Mouse (Mus musculus) hindbrain, embryonic 11.5 days (tissue): ENCODE measurements around the gene Prkag2. TPM values are rescaled to one million over a fixed set of nuclear protein-coding genes. Genes with fewer than 3 reads are reported as not detected.

Source experiments
- ATAC-seq: fragments of 200-750 bp; cut with Nextera tagmentation; 2 replicates; pipeline ENCODE4 v1.8.0; 2017; ENCODE audit warnings: mild to moderate bottlenecking, moderate TSS enrichment, moderate library complexity; ENCODE audit not compliant: low FRiP score
- DNase-seq: peaks from one replicate; pipeline ENCODE4 v3.0.0-alpha.2; 2015; ENCODE audit warnings: low spot score
- H3K27ac ChIP-seq: fragments of 300-500 bp; sonication (generic); 2 replicates; pipeline ENCODE4 v1.5.1; 2014; ENCODE audit warnings: mild to moderate bottlenecking, low read depth, low read length
- H3K27me3 ChIP-seq: fragments of 300-500 bp; sonication (generic); 2 replicates; pipeline ENCODE4 v1.6.1; 2014; ENCODE audit warnings: mild to moderate bottlenecking, low read length, moderate library complexity, mixed read lengths; ENCODE audit not compliant: control insufficient read depth, insufficient read depth
- H3K36me3 ChIP-seq: fragments of 300-500 bp; sonication (generic); 2 replicates; pipeline ENCODE4 v1.6.1; 2014; ENCODE audit warnings: mild to moderate bottlenecking, low read length, moderate library complexity, mixed read lengths; ENCODE audit not compliant: control insufficient read depth, insufficient read depth
- H3K4me1 ChIP-seq: fragments of 300-500 bp; sonication (generic); replicated peaks from 2 replicates; pipeline ENCODE4 v1.6.1; 2014; ENCODE audit warnings: low read length, mixed read lengths; ENCODE audit not compliant: control insufficient read depth, insufficient read depth
- H3K4me2 ChIP-seq: fragments of 300-500 bp; sonication (generic); replicated peaks from 2 replicates; pipeline ENCODE4 v1.6.1; 2014; ENCODE audit warnings: mild to moderate bottlenecking, low read depth, low read length
- H3K4me3 ChIP-seq: fragments of 300-500 bp; sonication (generic); 2 replicates; pipeline ENCODE4 v1.5.1; 2014; ENCODE audit warnings: low read depth, low read length
- H3K9ac ChIP-seq: fragments of 300-500 bp; sonication (generic); 2 replicates; pipeline ENCODE4 v1.6.1; 2014; ENCODE audit warnings: low read depth, low read length
- H3K9me3 ChIP-seq: fragments of 300-500 bp; sonication (generic); 2 replicates; pipeline ENCODE4 v1.6.1; 2016; ENCODE audit warnings: low read length; ENCODE audit not compliant: control insufficient read depth
- WGBS: fragments of 180-500 bp; shearing (Covaris S2); extraction: QIAGEN DNeasy Blood & Tissue Kit; methylation state at CpG from one replicate; pipeline ENCODE4 v1.1.7; 2014; 5-methylcytosine and 5-hydroxymethylcytosine counted together
- polyA plus RNA-seq: library from polyadenylated mRNA; unstranded; fragments of >200 nt; fragmentation: Nextera tagmentation; extraction: Ambion mirVana; gene quantifications from 2 replicates; pipeline ENCODE4 v1.2.1, GENCODE M21; 2014

The Prkag2 gene
- polyA plus RNA-seq, 1 experiment from 2014 or later, result 56.7 TPM

DNA sequence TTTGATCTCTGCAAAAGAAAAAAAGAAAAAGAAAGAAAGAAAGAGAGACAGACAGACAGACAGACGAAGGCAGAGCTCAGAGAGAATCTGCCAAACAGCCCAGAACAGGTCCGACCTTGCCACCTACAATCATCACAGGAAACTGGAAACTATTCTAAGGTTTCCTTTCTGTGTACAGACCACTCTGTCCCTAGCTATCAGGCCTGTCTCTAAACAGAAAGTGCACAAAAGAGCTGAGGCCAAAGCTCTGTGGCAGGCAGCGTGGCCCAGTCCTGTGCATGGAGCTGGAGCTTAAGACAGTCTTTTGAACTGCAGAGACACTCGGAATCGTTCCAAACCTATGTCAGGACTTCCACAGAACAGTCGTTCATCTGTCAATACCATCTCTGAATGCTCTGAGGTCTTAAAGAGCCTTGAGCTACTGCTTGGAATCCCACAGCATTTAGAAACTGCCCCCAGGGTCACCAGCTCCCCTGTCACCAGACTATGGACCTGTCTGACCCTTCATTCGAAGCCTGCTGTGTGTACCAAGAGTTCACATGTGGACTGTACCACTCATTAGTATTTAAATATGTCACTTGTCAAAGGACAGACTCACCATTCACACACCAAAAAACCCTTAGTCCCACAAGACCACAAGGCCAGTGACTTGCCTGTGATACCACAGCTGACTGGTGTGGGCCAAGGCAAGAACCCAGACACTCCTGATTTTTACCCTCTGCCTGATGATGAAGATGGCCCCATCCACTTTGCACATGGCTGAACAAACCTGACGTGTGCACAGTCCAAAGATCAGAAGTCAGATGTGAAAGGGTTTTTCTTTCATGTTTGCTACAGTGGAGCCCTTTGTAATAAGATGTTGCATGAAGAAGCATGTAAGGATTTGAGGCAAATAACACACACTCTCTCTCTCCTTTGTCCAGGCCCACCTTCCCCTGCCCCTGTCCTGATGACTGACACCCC lies 35.9 kb downstream of the Prkag2 start:
- Histone ChIP-seq H3K9ac (no peak overlapping the region), H3K27me3 (no peaks in the 10 kb centered on the region), H3K4me1 (no peaks in the 10 kb centered on the region; the same call in 1 of the 2 replicates), H3K4me3 (no peak overlapping the region), H3K9me3 (no peaks in the 10 kb centered on the region), H3K4me2 (no peak overlapping the region), H3K36me3 (no peaks in the 10 kb centered on the region), H3K27ac (no peak overlapping the region)
- WGBS, result 61% methylated on average over 8 of the region's 8 CpGs
- ATAC-seq (no peak), DNase-seq (no peak)

DNA sequence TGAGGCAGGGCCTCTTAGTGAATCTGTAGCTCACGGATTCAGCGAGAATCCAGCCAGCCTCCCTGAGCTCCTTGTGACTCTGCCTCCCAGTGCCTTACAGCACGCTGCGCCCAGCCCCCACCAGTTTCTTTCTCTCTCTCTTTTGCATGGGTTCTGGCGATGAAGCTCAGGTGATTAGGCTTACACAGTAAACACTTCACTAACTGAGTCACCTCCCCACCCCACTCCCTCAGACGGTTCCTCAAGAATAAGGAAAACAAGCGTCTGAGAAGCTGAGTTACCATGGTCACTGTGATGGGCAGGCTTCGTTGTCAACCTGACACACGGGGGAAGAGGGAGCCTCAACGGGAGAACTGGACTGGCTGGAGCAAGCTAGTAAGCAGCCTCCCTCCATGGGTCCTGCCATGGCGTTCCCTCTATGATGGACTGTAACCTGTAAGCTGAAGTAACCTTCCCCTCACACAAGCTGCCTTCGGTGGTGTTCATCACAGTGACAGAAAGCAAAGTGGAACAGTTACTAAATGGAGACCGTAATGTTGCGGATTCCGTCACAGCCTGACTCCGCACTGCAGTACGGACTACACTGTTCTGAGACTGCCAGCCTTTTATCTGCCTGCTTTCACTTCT lies 37.8 kb downstream of the Prkag2 start:
- H3K9me3 ChIP-seq, result no peaks in the 10 kb centered on the region
- WGBS, result 49% methylated on average over 17 of the region's 17 CpGs
- peaks cover 4% of the 10 kb centered on the region; the same call in 1 of the 2 replicates for H3K4me1 ChIP-seq
- DNase-seq, result no peak
- no peak overlapping the region for H3K4me2 ChIP-seq
- no peak overlapping the region for H3K4me3 ChIP-seq
- no peak for ATAC-seq
- H3K27me3 ChIP-seq, result no peaks in the 10 kb centered on the region
- H3K9ac ChIP-seq, result no peak overlapping the region
- H3K27ac ChIP-seq, result no peak overlapping the region
- H3K36me3 ChIP-seq, result no peaks in the 10 kb centered on the region

DNA sequence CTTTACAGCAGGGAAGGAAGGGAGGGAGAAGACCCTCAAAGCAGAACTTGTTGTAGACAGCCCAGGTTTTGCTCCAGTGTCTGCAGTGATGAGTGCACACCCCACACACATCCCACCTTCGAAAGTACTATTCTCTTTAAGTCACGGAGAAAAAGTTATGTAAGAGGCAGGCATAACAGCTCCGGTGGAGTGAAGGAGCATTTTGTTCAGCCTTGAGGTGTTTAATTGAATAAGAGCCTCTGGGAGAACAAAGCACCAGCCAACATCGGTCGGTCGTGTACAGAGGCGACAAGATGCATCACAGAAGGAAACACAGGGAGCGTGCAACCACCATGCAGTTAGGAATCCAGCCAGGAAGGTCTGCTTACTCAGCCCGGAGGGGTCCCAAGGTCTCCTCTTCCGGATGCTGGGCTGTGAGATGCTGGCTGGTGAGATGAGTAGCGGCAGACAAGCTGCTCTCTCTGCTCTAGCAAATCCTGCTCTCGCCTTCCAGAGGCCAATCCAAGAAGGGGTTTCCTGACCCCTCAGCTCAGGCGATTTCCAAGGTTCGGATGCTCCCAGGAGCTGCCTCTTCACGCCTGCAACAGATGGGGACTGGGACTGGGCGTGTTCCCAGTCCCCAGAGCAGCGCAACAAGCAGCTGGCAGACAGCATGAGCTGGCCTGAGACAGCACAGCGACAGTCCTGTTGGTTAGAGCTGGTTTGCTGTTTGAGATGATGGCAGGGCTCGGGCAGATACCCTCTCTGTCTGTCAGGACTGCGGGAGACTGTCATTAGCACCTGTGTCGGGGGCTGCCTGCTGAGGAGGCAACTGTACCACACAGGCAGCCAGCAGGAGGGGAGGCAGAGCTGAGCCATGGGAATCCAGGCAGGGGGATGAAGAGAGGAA lies 41.3 kb downstream of the Prkag2 start:
- Histone ChIP-seq H3K27ac (no peak overlapping the region), H3K4me1 (peaks cover 4% of the 10 kb centered on the region; the same call in 1 of the 2 replicates), H3K27me3 (no peaks in the 10 kb centered on the region), H3K9me3 (no peaks in the 10 kb centered on the region), H3K36me3 (no peaks in the 10 kb centered on the region), H3K4me2 (no peak overlapping the region), H3K9ac (no peak overlapping the region), H3K4me3 (no peak overlapping the region)
- WGBS, result 22% methylated on average over 21 of the region's 21 CpGs
- DNase-seq, result peak; percentile 54
- peak; percentile 67; the same call in 1 of the 2 replicates for ATAC-seq

- H3K27ac ChIP-seq, result no peak overlapping the region
- DNase-seq (no peak), ATAC-seq (no peak)
Observed at GRCm38 (mm10) chr5:25058417-25058816, 42.0 kb downstream of the Prkag2 start.

DNA sequence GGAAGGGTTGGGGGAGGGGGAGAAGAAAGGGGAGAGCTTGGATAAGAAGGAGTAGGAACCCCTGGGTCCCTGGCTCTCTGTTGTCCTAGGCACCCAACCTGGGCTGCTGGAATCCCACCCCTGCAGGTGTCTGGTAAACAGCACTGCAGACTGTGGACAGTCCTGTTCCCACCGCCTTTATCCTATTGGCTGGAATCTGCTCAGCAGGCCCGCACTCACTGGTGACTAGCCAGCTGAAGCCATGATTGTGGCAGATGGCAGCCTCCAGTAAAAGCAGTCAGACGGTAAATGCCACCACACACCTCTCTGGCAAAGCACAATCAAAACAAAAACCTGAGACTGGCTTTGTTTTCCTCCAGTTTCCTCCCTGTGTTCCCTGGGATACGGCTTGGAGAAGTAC lies 45.2 kb downstream of the Prkag2 start:
- Histone ChIP-seq H3K36me3 (no peaks in the 10 kb centered on the region), H3K9ac (no peak overlapping the region), H3K9me3 (no peaks in the 10 kb centered on the region), H3K4me2 (no peak overlapping the region), H3K27me3 (no peaks in the 10 kb centered on the region), H3K4me1 (peaks cover 4% of the 10 kb centered on the region; the same call in 1 of the 2 replicates), H3K27ac (no peak overlapping the region), H3K4me3 (no peak overlapping the region)
- ATAC-seq (no peak), DNase-seq (no peak)
- WGBS, result 33% methylated on average over 4 of the region's 4 CpGs

More at GRCm38 (mm10) chr5:25058417-25058816, 42.0 kb downstream of the Prkag2 start:
- Histone ChIP-seq H3K9me3 (no peaks in the 10 kb centered on the region), H3K9ac (no peak overlapping the region), H3K4me3 (no peak overlapping the region), H3K4me1 (peaks cover 4% of the 10 kb centered on the region; the same call in 1 of the 2 replicates), H3K27me3 (no peaks in the 10 kb centered on the region), H3K36me3 (no peaks in the 10 kb centered on the region), H3K4me2 (no peak overlapping the region)
- WGBS, result 43% methylated on average over 7 of the region's 7 CpGs

DNA sequence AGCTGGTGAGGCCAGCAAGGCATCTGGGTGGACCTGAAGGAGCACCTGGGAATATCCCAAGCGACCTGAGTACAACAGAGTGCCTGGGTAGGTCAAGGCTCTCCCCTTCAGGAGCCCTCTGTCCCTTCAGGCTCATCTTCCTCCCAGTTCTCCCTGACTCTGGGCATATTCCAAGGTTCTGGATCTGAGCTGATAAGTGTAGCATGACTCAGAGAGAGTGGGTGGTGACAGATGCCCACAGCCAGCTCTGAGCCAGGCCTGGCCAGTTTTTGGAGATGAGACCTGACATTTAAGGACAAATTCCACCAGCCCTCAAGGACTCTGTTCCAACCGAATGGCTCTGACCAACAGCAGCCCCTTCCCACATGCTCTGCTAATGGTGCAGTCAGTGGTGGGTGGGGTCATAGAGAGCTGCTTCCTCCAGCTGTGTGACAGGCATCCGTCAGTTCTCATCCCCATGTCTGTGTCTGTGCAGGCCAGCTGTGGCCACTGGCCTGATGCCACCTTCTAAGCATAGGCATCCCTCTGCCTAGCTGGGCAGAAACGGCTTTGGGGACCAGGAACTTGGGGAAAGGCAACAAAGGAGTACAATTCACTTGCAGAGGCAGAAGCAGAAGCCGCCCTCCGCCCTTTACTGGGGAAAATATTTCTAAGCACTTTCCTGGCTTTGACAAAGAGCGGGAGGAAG lies 46.3 kb downstream of the Prkag2 start:
- H3K27me3 ChIP-seq, result no peaks in the 10 kb centered on the region
- WGBS, result 76% methylated on average over 7 of the region's 7 CpGs
- DNase-seq (no peak), ATAC-seq (no peak)
- no peak overlapping the region for H3K27ac ChIP-seq
- no peaks in the 10 kb centered on the region for H3K9me3 ChIP-seq
- H3K9ac ChIP-seq, result no peak overlapping the region
- no peaks in the 10 kb centered on the region for H3K36me3 ChIP-seq
- H3K4me2 ChIP-seq, result no peak overlapping the region
- no peak overlapping the region for H3K4me3 ChIP-seq
- H3K4me1 ChIP-seq, result peaks cover 2% of the 10 kb centered on the region; the same call in 1 of the 2 replicates

DNA sequence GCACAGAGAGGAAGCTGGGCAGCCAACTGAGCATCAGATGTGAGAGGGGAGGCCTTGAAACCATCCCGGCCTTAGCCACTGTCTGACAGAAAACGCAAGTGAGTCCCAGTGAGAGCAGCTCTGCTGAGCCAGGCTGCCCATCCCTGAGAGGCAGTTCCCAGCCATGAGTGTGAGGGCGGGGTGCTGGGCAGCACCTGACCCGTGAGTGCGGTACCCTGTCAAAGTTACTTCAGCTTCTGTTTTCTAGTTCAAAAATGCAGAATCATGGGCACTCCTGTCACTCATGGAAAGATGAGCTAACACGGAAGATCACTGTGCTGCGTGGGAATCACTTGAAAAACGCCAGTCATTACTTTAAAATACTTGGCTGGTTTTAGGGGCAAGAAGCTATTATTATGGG lies 49.6 kb downstream of the Prkag2 start:
- DNase-seq, result no peak
- H3K27me3 ChIP-seq, result no peaks in the 10 kb centered on the region
- H3K27ac ChIP-seq, result no peak overlapping the region
- no peak overlapping the region for H3K9ac ChIP-seq
- no peaks in the 10 kb centered on the region for H3K4me1 ChIP-seq
- H3K9me3 ChIP-seq, result no peaks in the 10 kb centered on the region
- ATAC-seq, result no peak
- no peak overlapping the region for H3K4me3 ChIP-seq
- no peaks in the 10 kb centered on the region for H3K36me3 ChIP-seq
- 85% methylated on average over 8 of the region's 8 CpGs for WGBS
- H3K4me2 ChIP-seq, result no peak overlapping the region

DNA sequence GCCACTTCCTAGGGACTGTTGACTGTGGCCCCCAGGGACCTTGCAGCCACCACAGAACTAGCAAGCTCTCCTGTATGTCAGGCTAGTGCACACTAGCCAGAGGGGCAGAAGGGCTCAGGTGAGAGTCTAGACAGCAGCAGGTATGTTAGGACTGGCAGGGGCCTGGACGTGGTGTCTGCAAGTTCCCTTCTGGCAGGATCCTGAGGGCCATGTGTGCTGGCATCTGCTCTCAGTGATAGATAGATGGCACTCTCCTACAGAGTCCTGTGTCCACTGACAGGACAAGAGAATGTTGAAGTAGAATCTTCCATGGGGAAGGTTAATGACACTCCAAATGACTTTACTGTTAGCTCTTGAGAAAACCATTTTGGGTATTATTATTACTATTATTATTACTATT lies 52.8 kb downstream of the Prkag2 start:
- WGBS, result 70% methylated on average over 1 of the region's 1 CpGs
- Histone ChIP-seq H3K9me3 (no peaks in the 10 kb centered on the region), H3K4me1 (no peaks in the 10 kb centered on the region), H3K9ac (no peak overlapping the region), H3K36me3 (no peaks in the 10 kb centered on the region), H3K4me3 (no peak overlapping the region), H3K4me2 (no peak overlapping the region), H3K27ac (no peak overlapping the region), H3K27me3 (no peaks in the 10 kb centered on the region)
- DNase-seq (no peak), ATAC-seq (no peak)
